Mouse (Mus musculus) cortical plate, adult 2 months (tissue): ENCODE data around the gene Bud23.
A peak's percentile ranks its signal among the peaks of the same experiment; 100 is the strongest.

Experiments
- CTCF ChIP-seq: fragments of 200-500 bp; IDR thresholded peaks from 2 replicates; pipeline ENCODE4 v1.5.1; 2011; ENCODE audit warnings: mild to moderate bottlenecking, control low read depth, low read length; ENCODE audit not compliant: insufficient read depth; ENCODE audit errors: extremely low read depth
- POLR2A ChIP-seq: fragments of 200-500 bp; IDR thresholded peaks from 2 replicates; pipeline ENCODE4 v1.6.1; 2011; ENCODE audit warnings: mild to moderate bottlenecking, low read length, control low read depth; ENCODE audit not compliant: insufficient read depth; ENCODE audit errors: extremely low read depth

GRCm38 (mm10) chr5:135075655-135076054 is 10.9 kb upstream of the Bud23 start:
- TF ChIP-seq CTCF (0 out of 2 replicates have a peak, but pooled peaks have one; percentile 12), POLR2A (no peak)
